8 mouse cellular contexts compared by ENCODE assay signal in the genomic region with DNA sequence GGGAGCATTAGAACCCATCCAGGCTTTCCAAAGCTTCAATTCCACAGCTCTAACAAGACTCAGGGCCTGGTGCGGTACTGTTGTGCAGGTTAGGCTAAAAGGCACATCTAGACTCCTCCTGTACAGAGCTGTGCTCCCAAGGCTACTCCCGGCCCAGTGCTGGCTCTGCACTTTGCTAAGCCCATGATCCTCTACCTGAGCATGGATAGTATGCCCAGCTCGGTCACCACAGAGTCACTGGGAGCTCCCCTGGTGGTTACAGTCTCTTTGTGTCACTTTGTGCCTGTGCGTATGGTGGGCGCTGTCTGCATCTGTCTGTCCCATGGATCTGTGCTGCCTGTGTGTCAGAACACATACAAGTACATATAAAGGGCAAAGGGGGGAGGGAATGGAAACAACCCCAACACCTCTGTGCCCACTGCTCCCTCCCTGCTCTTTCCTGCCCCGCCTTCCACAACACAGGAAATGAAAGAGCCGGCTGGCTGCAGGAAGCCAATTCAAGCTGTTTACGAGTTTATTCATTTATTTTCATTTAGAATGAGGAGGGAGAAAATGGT. TPM values are rescaled to one million over a fixed set of nuclear protein-coding genes. Genes with fewer than 3 reads are reported as not detected.
A peak's percentile ranks its signal among the peaks of the same experiment; 100 is the strongest.
DNase-seq lines count a peak whose midpoint lies in the region; ATAC-seq and TF ChIP-seq lines count a peak whose summit lies in the region.

No protein-coding gene starts in this region.

- peak; percentile 52 for ATAC-seq in heart, embryonic 14.5 days (ENCODE audit: insufficient number of reproducible peaks, insufficient read depth, low FRiP score, low read depth)
- peak; percentile 24 for ATAC-seq in stomach, embryonic 14.5 days (ENCODE audit: insufficient number of reproducible peaks, insufficient read depth, low FRiP score, low read depth)

- H3K36me3 ChIP-seq in embryonic facial prominence, embryonic 10.5 days (replicated peaks): no peaks in the 10 kb centered on the region
- no peaks in the 10 kb centered on the region for H3K36me3 ChIP-seq in heart, embryonic 14.5 days (ENCODE audit: control insufficient read depth, insufficient read depth, low read length)
- H3K36me3 ChIP-seq in stomach, embryonic 14.5 days (ENCODE audit: control insufficient read depth, insufficient read depth, low read length): no peaks in the 10 kb centered on the region

- H3K9ac ChIP-seq in heart, embryonic 14.5 days (ENCODE audit: low read length): peak overlapping the region; percentile 57; the same call in 1 of the 2 replicates
- no peak overlapping the region; the same call in 1 of the 2 replicates for H3K9ac ChIP-seq in stomach, embryonic 14.5 days (replicated peaks; ENCODE audit: low read depth, low read length)

- H3K4me1 ChIP-seq in cerebellum, adult 2 months (ENCODE audit: control insufficient read depth, insufficient read depth, low read length): peaks cover 16% of the 10 kb centered on the region; the same call in 1 of the 2 replicates
- H3K4me1 ChIP-seq in embryonic facial prominence, embryonic 10.5 days: peaks cover 43% of the 10 kb centered on the region
- H3K4me1 ChIP-seq in heart, embryonic 14.5 days (ENCODE audit: control insufficient read depth in 2 of 2, insufficient read depth in 2 of 2, low read length in 2 of 2): peaks cover 57 to 69% of the 10 kb centered on the region in 2 experiments
- peaks cover 43% of the 10 kb centered on the region for H3K4me1 ChIP-seq in stomach, embryonic 14.5 days (ENCODE audit: control insufficient read depth, insufficient read depth, low read length)

- H3K27me3 ChIP-seq in cerebellum, adult 2 months (ENCODE audit: control insufficient read depth, insufficient read depth, low read length): no peaks in the 10 kb centered on the region
- H3K27me3 ChIP-seq in embryonic facial prominence, embryonic 10.5 days (replicated peaks; ENCODE audit: low read depth, poor library complexity, severe bottlenecking): no peaks in the 10 kb centered on the region
- H3K27me3 ChIP-seq in heart, embryonic 14.5 days (ENCODE audit: control insufficient read depth, insufficient read depth, low read length): no peaks in the 10 kb centered on the region
- no peaks in the 10 kb centered on the region for H3K27me3 ChIP-seq in stomach, embryonic 14.5 days (ENCODE audit: control insufficient read depth, insufficient read depth, low read length)

- DNase-seq in cerebellum, adult 2 months: no peak
- DNase-seq in cerebellum, adult 8-10 months: no peak
- peak; percentile 40 for DNase-seq in embryonic facial prominence, embryonic 10.5 days (ENCODE audit: low spot score)
- peak; percentile 79 for DNase-seq in kidney, postnatal 10 days
- DNase-seq in lung, postnatal 4 days: peak; percentile 76 to 87
- DNase-seq in layer of hippocampus, postnatal 36 days: no peak

- WGBS in cerebellum, adult 2 months: 77% methylated on average over 8 of the region's 8 CpGs
- WGBS in embryonic facial prominence, embryonic 10.5 days: 55% methylated on average over 8 of the region's 8 CpGs
- WGBS in heart, embryonic 14.5 days: 49% methylated on average over 8 of the region's 8 CpGs
- WGBS in stomach, embryonic 14.5 days: 46% methylated on average over 8 of the region's 8 CpGs

- 0 out of 2 replicates have a peak overlapping the region, but pooled peaks have one; percentile 4 for H3K27ac ChIP-seq in cerebellum, adult 2 months (ENCODE audit: insufficient read depth, low read length)
- H3K27ac ChIP-seq in embryonic facial prominence, embryonic 10.5 days (replicated peaks): peak overlapping the region; percentile 86
- H3K27ac ChIP-seq in heart, embryonic 14.5 days (replicated peaks in 1 of 2; ENCODE audit: control insufficient read depth in 1 of 2, insufficient read depth in 1 of 2, low read depth in 2 of 2, low read length in 2 of 2): peak overlapping the region; percentile 89 to 95
- H3K27ac ChIP-seq in stomach, embryonic 14.5 days (ENCODE audit: low read length): peak overlapping the region; percentile 96

- H3K4me2 ChIP-seq in heart, embryonic 14.5 days (ENCODE audit: low read length): peak overlapping the region; percentile 45
- peak overlapping the region; percentile 16; the same call in 1 of the 2 replicates for H3K4me2 ChIP-seq in stomach, embryonic 14.5 days (replicated peaks; ENCODE audit: low read depth, low read length)

- no peaks in the 10 kb centered on the region for H3K9me3 ChIP-seq in embryonic facial prominence, embryonic 10.5 days
- no peaks in the 10 kb centered on the region for H3K9me3 ChIP-seq in heart, embryonic 14.5 days (ENCODE audit: control insufficient read depth, low read length)
- no peaks in the 10 kb centered on the region for H3K9me3 ChIP-seq in stomach, embryonic 14.5 days (ENCODE audit: control insufficient read depth, low read depth, low read length)

- no peak for TF ChIP-seq POLR2A in cerebellum, adult 2 months (IDR thresholded peaks at IDR 0.05; ENCODE audit: borderline replicate concordance, insufficient read depth, low read length)

- no peak for TF ChIP-seq CTCF in cerebellum, adult 2 months (IDR thresholded peaks at IDR 0.05; ENCODE audit: borderline replicate concordance, insufficient read depth, low read depth, low read length)

- H3K4me3 ChIP-seq in cerebellum, adult 2 months (replicated peaks; ENCODE audit: insufficient read depth, low read depth, low read length): no peak overlapping the region
- peak overlapping the region; percentile 16 for H3K4me3 ChIP-seq in embryonic facial prominence, embryonic 10.5 days
- no peak overlapping the region for H3K4me3 ChIP-seq in heart, embryonic 14.5 days (ENCODE audit: control insufficient read depth in 1 of 2, insufficient read depth in 1 of 2, low read depth in 1 of 2, low read length in 2 of 2)
- H3K4me3 ChIP-seq in stomach, embryonic 14.5 days (ENCODE audit: low read depth, low read length): no peak overlapping the region

RNA-seq across cellular contexts. Expression of a gene that starts 3.6 kb away (rescaled TPM):
- polyA plus RNA-seq in cerebellum, adult 2 months (2012; rRNA removed): 0.25 and 0.32 TPM in 2 replicates
- polyA plus RNA-seq in embryonic facial prominence, embryonic 10.5 days (2016; fragmentation: Nextera tagmentation; extraction: Ambion mirVana): 4.4 and 4.6 TPM in 2 replicates
- polyA plus RNA-seq in heart, embryonic 14.5 days (2014; fragmentation: Nextera tagmentation; extraction: Ambion mirVana): 2.3 and 2.7 TPM in 2 replicates
- 1.3 and 1.6 TPM in 2 replicates for polyA plus RNA-seq in stomach, embryonic 14.5 days (2014; fragmentation: Nextera tagmentation; extraction: Ambion mirVana)
- under 1 TPM in 1 of 2 experiments, not detected in 1; 0.23 TPM for total RNA-seq in layer of hippocampus, postnatal 36 days (2021)

RNA-seq across cellular contexts. Expression of a gene that starts 39.4 kb away (rescaled TPM):
- 0.74 and 0.89 TPM in 2 replicates for polyA plus RNA-seq in cerebellum, adult 2 months (2012; rRNA removed)
- polyA plus RNA-seq in embryonic facial prominence, embryonic 10.5 days (2016; fragmentation: Nextera tagmentation; extraction: Ambion mirVana): 0.25 and 0.52 TPM in 2 replicates
- 0.18 TPM in 1 of 2 replicates, not detected in the other for polyA plus RNA-seq in heart, embryonic 14.5 days (2014; fragmentation: Nextera tagmentation; extraction: Ambion mirVana)
- 3.9 and 4.6 TPM in 2 replicates for polyA plus RNA-seq in stomach, embryonic 14.5 days (2014; fragmentation: Nextera tagmentation; extraction: Ambion mirVana)
- total RNA-seq in layer of hippocampus, postnatal 36 days (2021): under 1 TPM in 1 of 2 experiments, not detected in 1; 0.27 TPM

RNA-seq across cellular contexts. Expression of a gene that starts 44.1 kb away (rescaled TPM):
- polyA plus RNA-seq in cerebellum, adult 2 months (2012; rRNA removed): 841 and 916 TPM in 2 replicates
- polyA plus RNA-seq in embryonic facial prominence, embryonic 10.5 days (2016; fragmentation: Nextera tagmentation; extraction: Ambion mirVana): 251 and 255 TPM in 2 replicates
- 885 and 947 TPM in 2 replicates for polyA plus RNA-seq in heart, embryonic 14.5 days (2014; fragmentation: Nextera tagmentation; extraction: Ambion mirVana)
- polyA plus RNA-seq in stomach, embryonic 14.5 days (2014; fragmentation: Nextera tagmentation; extraction: Ambion mirVana): 705 and 725 TPM in 2 replicates
- total RNA-seq in layer of hippocampus, postnatal 36 days (2021): 100 to 1,000 TPM; 441 to 447 TPM

Comparison
In these comparisons a context has a peak if more than half of its experiments do, and no peak if none do; other contexts are left out.
1. DNase-seq: peak in embryonic facial prominence, embryonic 10.5 days (single experiment), kidney, postnatal 10 days (single experiment) and lung, postnatal 4 days (2 of 2); none in cerebellum, adult 2 months (0 of 2), cerebellum, adult 8-10 months (single experiment) and layer of hippocampus, postnatal 36 days (0 of 2).
2. H3K27ac ChIP-seq: peak in every context shown above with its lines; median percentile 96 in stomach, embryonic 14.5 days; 92 in heart, embryonic 14.5 days; 86 in embryonic facial prominence, embryonic 10.5 days; 4 in cerebellum, adult 2 months.